Mouse (Mus musculus): Measurements from ENCODE around the gene Gipr.
A peak's percentile ranks its signal among the peaks of the same experiment; 100 is the strongest.

Gene Gipr

GRCm38 (mm10) chr7:19148180-19148874, 17.6 kb downstream of the Gipr start:
- DNase-seq: no peak

GRCm38 (mm10) chr7:19147497-19148045, 18.4 kb downstream of the Gipr start:
- DNase-seq: no peak

GRCm38 (mm10) chr7:19146793-19147192, 19.1 kb downstream of the Gipr start:
- peak; percentile 58 for DNase-seq

- peak; percentile 49 for DNase-seq
Observed at GRCm38 (mm10) chr7:19137380-19137779, 28.5 kb downstream of the Gipr start.

GRCm38 (mm10) chr7:19136673-19137334, 29.1 kb downstream of the Gipr start:
- peak; percentile 50 for DNase-seq

- peak; percentile 66 for DNase-seq
Observed at GRCm38 (mm10) chr7:19136168-19136567, 29.8 kb downstream of the Gipr start.

GRCm38 (mm10) chr7:19131324-19131848, 34.5 kb downstream of the Gipr start:
- peak; percentile 99 for DNase-seq

GRCm38 (mm10) chr7:19130657-19131056, 35.3 kb downstream of the Gipr start:
- peak; percentile 55 for DNase-seq

GRCm38 (mm10) chr7:19129396-19129795, 36.5 kb downstream of the Gipr start:
- DNase-seq: peak; percentile 49

- DNase-seq: peak; percentile 30
Observed at GRCm38 (mm10) chr7:19127744-19128143, 38.2 kb downstream of the Gipr start.

- DNase-seq: no peak
Observed at GRCm38 (mm10) chr7:19124713-19125112, 41.2 kb downstream of the Gipr start.

GRCm38 (mm10) chr7:19121686-19122085, 44.2 kb downstream of the Gipr start:
- DNase-seq: no peak

GRCm38 (mm10) chr7:19119631-19120429, 46.1 kb downstream of the Gipr start, which contains the start of gene Fbxo46:
TSS of gene Fbxo46 (plus strand) at chr7:19119859.
- DNase-seq: peak; percentile 97

GRCm38 (mm10) chr7:19119083-19119482, 46.8 kb downstream of the Gipr start:
- peak; percentile 75 for DNase-seq

GRCm38 (mm10) chr7:19118028-19118771, 47.7 kb downstream of the Gipr start, which contains the start of gene Gm4969:
TSS of gene Gm4969 (minus strand) at chr7:19118368.
- peak; percentile 87 for DNase-seq

- DNase-seq: no peak
Observed at GRCm38 (mm10) chr7:19109565-19109964, 56.4 kb downstream of the Gipr start.

- no peak for DNase-seq
Observed at GRCm38 (mm10) chr7:19107436-19107835, 58.5 kb downstream of the Gipr start.

Measured in cerebellum, adult 9-11 months (tissue).